Mouse (Mus musculus) stomach, postnatal 0 days (tissue): Measurements from ENCODE around the gene Fntb.

ENCODE experiments used
- CTCF ChIP-seq: IDR thresholded peaks from 2 replicates; pipeline ENCODE4 v1.5.1; 2016; ENCODE audit warnings: antibody characterized with exemption, low read depth, mild to moderate bottlenecking, moderate library complexity
- EP300 ChIP-seq: optimal IDR thresholded peaks from 2 replicates; pipeline ENCODE3; 2016; ENCODE audit warnings: antibody characterized with exemption

- TF ChIP-seq CTCF (no peak), EP300 (no peak)
Observed at GRCm38 (mm10) chr12:76948185-76948584, 182.8 kb downstream of the Fntb start.
